In the genomic region with DNA sequence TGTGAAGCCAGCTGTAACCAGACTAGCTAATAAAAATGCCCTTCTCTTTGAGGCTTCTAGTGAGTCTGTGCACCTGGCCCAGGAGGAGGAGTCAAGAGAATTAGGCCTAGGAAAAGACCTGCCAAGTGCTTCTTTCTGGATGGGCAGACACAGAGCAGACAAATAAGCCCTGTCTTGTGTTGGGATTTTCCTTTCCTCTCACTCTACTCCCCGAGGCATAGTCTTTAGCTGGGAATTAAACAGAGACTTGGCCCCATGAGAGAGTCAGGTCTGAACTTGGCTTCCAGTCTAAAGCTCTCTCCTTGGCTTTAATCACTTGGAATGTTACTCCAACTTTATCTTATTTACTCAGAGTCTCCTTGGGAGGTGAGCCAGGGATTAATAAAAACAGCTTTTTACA, we compare ENCODE assay signal across 31 mouse cellular contexts. TPM values are rescaled to one million over a fixed set of nuclear protein-coding genes. Genes with fewer than 3 reads are reported as not detected.
A peak's percentile ranks its signal among the peaks of the same experiment; 100 is the strongest.
DNase-seq lines count a peak whose midpoint lies in the region; ATAC-seq lines count a peak whose summit lies in the region.
"Had no signal": no experiment of that assay in that cellular context is flagged by ENCODE, and none has a peak within 500 bp of the region (broad histone marks: within the 10 kb centered on the region; RNA-seq: fewer than 3 reads in every experiment).

No protein-coding gene starts in this region.

- ATAC-seq in heart, embryonic 15.5 days (replicated peaks; ENCODE audit: insufficient number of reproducible peaks, insufficient read depth, low FRiP score, low read depth), result no peak; the same call in 1 of the 2 replicates
- no peak for ATAC-seq in forebrain, embryonic 12.5 days (ENCODE audit: low FRiP score)
- ATAC-seq: activated CD4-positive, CD25-positive, alpha-beta regulatory T cell, adult 4 months; CD4-positive, CD25-positive, alpha-beta regulatory T cell, adult 4 months; forebrain, embryonic 13.5 days; forebrain, embryonic 16.5 days; intestine, postnatal 0 days had no signal

- no peak overlapping the region for H3K9ac ChIP-seq in heart, embryonic 15.5 days
- H3K9ac ChIP-seq in forebrain, embryonic 12.5 days, result no peak overlapping the region
- H3K9ac ChIP-seq: embryonic facial prominence, embryonic 15.5 days; forebrain, embryonic 13.5 days; heart, embryonic 13.5 days; hindbrain, embryonic 12.5 days; hindbrain, embryonic 15.5 days had no signal

- no peaks in the 10 kb centered on the region for H3K36me3 ChIP-seq in heart, embryonic 15.5 days
- no peaks in the 10 kb centered on the region for H3K36me3 ChIP-seq in forebrain, embryonic 12.5 days (replicated peaks)
- H3K36me3 ChIP-seq: embryonic facial prominence, embryonic 15.5 days; heart, embryonic 13.5 days; hindbrain, embryonic 12.5 days; hindbrain, embryonic 15.5 days had no signal

- WGBS in heart, embryonic 15.5 days, result 50% methylated on average over 1 of the region's 1 CpGs
- 55% methylated on average over 1 of the region's 1 CpGs for WGBS in forebrain, embryonic 12.5 days

- 0 out of 2 replicates have a peak overlapping the region, but pooled peaks have one; percentile 15 for H3K27ac ChIP-seq in heart, embryonic 15.5 days
- H3K27ac ChIP-seq in forebrain, embryonic 12.5 days, result no peak overlapping the region
- H3K27ac ChIP-seq: embryonic facial prominence, embryonic 15.5 days; forebrain, embryonic 13.5 days; heart, embryonic 13.5 days; hindbrain, embryonic 12.5 days; hindbrain, embryonic 15.5 days had no signal

- peak; percentile 18 to 36 for DNase-seq in heart, adult 18-20 months
- DNase-seq in heart, adult 8-10 months (ENCODE audit: low spot score), result no peak
- DNase-seq in heart, postnatal 4 days, result no peak
- DNase-seq in ovary, adult 18-20 months (ENCODE audit: low spot score), result peak; percentile 11
- no peak for DNase-seq in ovary, postnatal 36 days (ENCODE audit: low spot score)
- peak; percentile 82 for DNase-seq in gonadal fat pad, adult 2 months (ENCODE audit: low read depth)
- DNase-seq: adrenal gland, adult 8-10 months; adrenal gland, postnatal 25 days; cerebellum, adult 11-12 months; cerebellum, adult 8-10 months; cerebellum, postnatal 10 days; cerebellum, postnatal 36 days; embryo, embryonic 11 days; gastrocnemius, postnatal 10 days; gastrocnemius, postnatal 36 days; heart, postnatal 10 days; kidney, adult 2 months had no signal

- H3K27me3 ChIP-seq in heart, embryonic 15.5 days, result no peaks in the 10 kb centered on the region
- no peaks in the 10 kb centered on the region for H3K27me3 ChIP-seq in forebrain, embryonic 12.5 days
- H3K27me3 ChIP-seq: embryonic facial prominence, embryonic 15.5 days; forebrain, embryonic 13.5 days; heart, embryonic 13.5 days; hindbrain, embryonic 12.5 days; hindbrain, embryonic 15.5 days had no signal

- peaks cover 9% of the 10 kb centered on the region for H3K4me1 ChIP-seq in heart, embryonic 15.5 days (replicated peaks)
- no peaks in the 10 kb centered on the region for H3K4me1 ChIP-seq in forebrain, embryonic 12.5 days
- H3K4me1 ChIP-seq: forebrain, embryonic 13.5 days; hindbrain, embryonic 15.5 days had no signal

- no peak overlapping the region for H3K4me2 ChIP-seq in heart, embryonic 15.5 days
- no peak overlapping the region for H3K4me2 ChIP-seq in forebrain, embryonic 12.5 days
- H3K4me2 ChIP-seq: embryonic facial prominence, embryonic 15.5 days; forebrain, embryonic 13.5 days; heart, embryonic 13.5 days; hindbrain, embryonic 12.5 days; hindbrain, embryonic 15.5 days had no signal

- no peaks in the 10 kb centered on the region for H3K9me3 ChIP-seq in heart, embryonic 15.5 days (replicated peaks)
- no peaks in the 10 kb centered on the region for H3K9me3 ChIP-seq in forebrain, embryonic 12.5 days
- H3K9me3 ChIP-seq: embryonic facial prominence, embryonic 15.5 days; forebrain, embryonic 13.5 days; heart, embryonic 13.5 days; hindbrain, embryonic 12.5 days; hindbrain, embryonic 15.5 days had no signal

- no peak overlapping the region for H3K4me3 ChIP-seq in heart, embryonic 15.5 days
- H3K4me3 ChIP-seq in forebrain, embryonic 12.5 days (replicated peaks), result no peak overlapping the region
- H3K4me3 ChIP-seq: embryonic facial prominence, embryonic 15.5 days; forebrain, embryonic 13.5 days; heart, embryonic 13.5 days; hindbrain, embryonic 12.5 days; hindbrain, embryonic 15.5 days had no signal

RNA-seq across cellular contexts. Expression of gene Zfyve9, which starts 13.3 kb away (rescaled TPM):
- total RNA-seq in heart, adult 18-20 months (2021), result 10 to 100 TPM; 27.5 to 28.4 TPM
- 10 to 100 TPM; 26.8 to 30.7 (median 29.0) TPM for total RNA-seq in heart, adult 8-10 months (2022)
- polyA plus RNA-seq in heart, embryonic 15.5 days (2015; fragmentation: Nextera tagmentation; extraction: Ambion mirVana), result 2.8 and 3.0 TPM in 2 replicates
- total RNA-seq in heart, postnatal 4 days (2021), result 10 to 100 TPM; 24.3 to 25.7 TPM
- 3.9 and 4.3 TPM in 2 replicates for polyA plus RNA-seq in gonadal fat pad, adult 2 months (2012; rRNA removed)
- polyA plus RNA-seq in forebrain, embryonic 12.5 days (2016; fragmentation: Nextera tagmentation; extraction: Ambion mirVana), result 5.4 and 5.9 TPM in 2 replicates
- total RNA-seq: MEL had no signal

RNA-seq across cellular contexts. Expression of gene Btf3l4, which starts 39.5 kb away (rescaled TPM):
- 10 to 100 TPM; 73.1 to 75.0 TPM for total RNA-seq in heart, adult 18-20 months (2021)
- total RNA-seq in heart, adult 8-10 months (2022), result 10 to 100 TPM; 71.7 to 87.3 (median 80.1) TPM
- 135 and 166 TPM in 2 replicates for polyA plus RNA-seq in heart, embryonic 15.5 days (2015; fragmentation: Nextera tagmentation; extraction: Ambion mirVana)
- total RNA-seq in heart, postnatal 4 days (2021), result 100 to 1,000 TPM; 130 to 132 TPM
- 16.4 and 18.5 TPM in 2 replicates for polyA plus RNA-seq in gonadal fat pad, adult 2 months (2012; rRNA removed)
- 254 and 266 TPM in 2 replicates for polyA plus RNA-seq in forebrain, embryonic 12.5 days (2016; fragmentation: Nextera tagmentation; extraction: Ambion mirVana)

RNA-seq across cellular contexts. Expression of gene Txndc12, which starts 40.5 kb away (rescaled TPM):
- 10 to 100 TPM; 28.0 to 28.7 TPM for total RNA-seq in heart, adult 18-20 months (2021)
- total RNA-seq in heart, adult 8-10 months (2022), result 10 to 100 TPM; 26.2 to 31.4 (median 27.8) TPM
- 107 and 122 TPM in 2 replicates for polyA plus RNA-seq in heart, embryonic 15.5 days (2015; fragmentation: Nextera tagmentation; extraction: Ambion mirVana)
- 10 to 100 TPM; 83.3 to 86.4 TPM for total RNA-seq in heart, postnatal 4 days (2021)
- 20.5 and 24.2 TPM in 2 replicates for polyA plus RNA-seq in gonadal fat pad, adult 2 months (2012; rRNA removed)
- polyA plus RNA-seq in forebrain, embryonic 12.5 days (2016; fragmentation: Nextera tagmentation; extraction: Ambion mirVana), result 96.1 and 96.6 TPM in 2 replicates

RNA-seq across cellular contexts. Expression of gene Kti12, which starts 53.6 kb away (rescaled TPM):
- total RNA-seq in heart, adult 18-20 months (2021), result 10 to 100 TPM; 25.4 to 25.5 TPM
- total RNA-seq in heart, adult 8-10 months (2022), result 10 to 100 TPM; 21.3 to 27.8 (median 22.5) TPM
- 21.3 and 28.2 TPM in 2 replicates for polyA plus RNA-seq in heart, embryonic 15.5 days (2015; fragmentation: Nextera tagmentation; extraction: Ambion mirVana)
- 10 to 100 TPM; 16.5 to 17.2 TPM for total RNA-seq in heart, postnatal 4 days (2021)
- polyA plus RNA-seq in gonadal fat pad, adult 2 months (2012; rRNA removed), result 26.0 and 27.1 TPM in 2 replicates
- 40.6 and 42.0 TPM in 2 replicates for polyA plus RNA-seq in forebrain, embryonic 12.5 days (2016; fragmentation: Nextera tagmentation; extraction: Ambion mirVana)

RNA-seq across cellular contexts. Expression of gene A730015C16Rik, which starts 54.5 kb away (rescaled TPM):
- total RNA-seq in heart, adult 18-20 months (2021), result not detected
- under 1 TPM in 1 of 4 experiments, not detected in 3; 0.25 TPM for total RNA-seq in heart, adult 8-10 months (2022)
- polyA plus RNA-seq in heart, embryonic 15.5 days (2015; fragmentation: Nextera tagmentation; extraction: Ambion mirVana), result 1.3 and 1.8 TPM in 2 replicates
- total RNA-seq in heart, postnatal 4 days (2021), result not detected
- 0.39 TPM in 1 of 2 replicates, not detected in the other for polyA plus RNA-seq in gonadal fat pad, adult 2 months (2012; rRNA removed)
- 1.5 and 2.9 TPM in 2 replicates for polyA plus RNA-seq in forebrain, embryonic 12.5 days (2016; fragmentation: Nextera tagmentation; extraction: Ambion mirVana)
- total RNA-seq: adrenal gland, adult 8-10 months; adrenal gland, postnatal 25 days; gastrocnemius, adult 18-20 months; gastrocnemius, postnatal 10 days; gastrocnemius, postnatal 36 days; heart, postnatal 10 days had no signal
- polyA plus RNA-seq: CD4-positive, CD25-positive, alpha-beta regulatory T cell, adult 4 months; cortical plate, adult 2 months; kidney, adult 2 months had no signal

Comparison
In these comparisons a context has a peak if more than half of its experiments do, and no peak if none do; other contexts are left out.
1. DNase-seq: peak in heart, adult 18-20 months (2 of 2), ovary, adult 18-20 months (single experiment) and gonadal fat pad, adult 2 months (single experiment); none in heart, adult 8-10 months (single experiment), heart, postnatal 4 days (single experiment) and ovary, postnatal 36 days (single experiment).